Mouse (Mus musculus) heart, adult 9 months (tissue): Measurements from ENCODE around the gene Smndc1.
A peak's percentile ranks its signal among the peaks of the same experiment; 100 is the strongest.
"Not testable (repeated sequence)": the region's sequence is repeated elsewhere in the genome, so short reads cannot be mapped to it uniquely, and the experiment has no call there.

Experiments used
- DNase-seq, 2 experiments: peaks; one replicate each; pipeline ENCODE4 v3.0.0; 2022; ENCODE audit warnings: low spot score in 2 of 2

Gene Smndc1

DNA sequence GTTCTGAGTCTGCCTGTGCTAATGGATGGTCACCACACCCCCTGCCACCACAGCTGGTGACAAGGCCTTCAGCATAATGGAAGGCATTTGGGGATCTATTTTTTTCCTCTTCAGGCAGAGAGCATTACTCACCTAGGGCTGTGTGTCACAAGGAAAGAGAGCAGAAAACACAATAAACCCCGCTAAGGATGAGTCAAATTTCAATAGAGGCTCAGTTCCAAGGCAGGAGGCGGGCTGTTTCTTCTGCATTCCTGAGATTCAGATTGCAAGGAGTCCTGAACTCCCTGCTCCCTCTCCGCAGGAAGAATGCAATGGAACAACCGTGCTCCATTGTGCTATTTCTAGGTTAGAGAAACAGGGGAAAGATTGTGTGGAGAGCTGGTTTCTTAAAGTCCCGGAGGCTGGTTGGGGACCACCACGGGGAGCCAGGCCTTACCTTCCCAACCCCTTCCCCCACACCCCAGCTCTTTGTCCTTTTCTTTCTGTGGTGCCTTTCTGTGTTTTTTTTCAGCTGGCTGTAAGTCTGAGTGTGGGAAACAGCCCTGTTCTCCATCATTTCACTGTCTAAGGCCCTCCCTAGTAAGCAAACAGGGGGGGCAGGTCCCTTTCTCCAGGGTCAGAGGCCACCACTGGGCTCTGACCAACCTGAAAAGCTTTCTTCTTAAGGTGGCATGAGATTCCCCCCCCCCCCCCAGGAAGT, 21.9 kb upstream of the Smndc1 start:
- no peak for DNase-seq

DNA sequence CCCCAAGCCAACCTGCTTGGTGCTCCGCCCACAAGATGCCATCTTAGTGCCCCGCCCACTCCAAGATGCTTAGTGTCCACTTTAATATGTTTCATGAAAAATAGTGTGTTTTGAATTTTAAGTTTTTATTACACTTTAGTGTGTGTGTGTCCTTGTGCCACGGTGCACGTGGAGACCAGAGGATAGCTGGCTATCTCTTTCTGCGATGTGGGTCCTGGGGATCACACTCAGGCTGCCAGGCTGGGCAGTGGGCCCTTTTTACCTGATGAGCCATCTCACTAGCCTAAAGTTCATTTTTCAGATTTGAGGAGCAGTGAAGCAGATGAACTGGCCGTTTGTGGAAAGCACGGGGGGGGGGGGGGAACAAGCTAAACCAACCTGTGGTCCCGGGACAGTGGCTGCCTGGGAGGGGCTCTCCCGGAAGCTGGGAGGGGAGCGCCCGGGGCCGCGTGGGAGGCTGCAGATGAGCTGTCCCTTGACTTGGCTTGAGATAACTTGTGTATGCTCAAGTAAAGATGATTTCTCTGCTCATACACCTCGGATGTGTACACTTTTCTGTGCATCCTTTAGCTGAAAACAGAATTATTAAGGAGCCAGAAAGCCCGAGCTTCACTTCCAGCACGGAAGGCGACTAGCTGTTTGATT, 19.4 kb upstream of the Smndc1 start:
- DNase-seq: no peak

GRCm38 (mm10) chr19:53408398-53408797, 18.0 kb upstream of the Smndc1 start:
- DNase-seq: no peak

- DNase-seq: no peak
Measured at GRCm38 (mm10) chr19:53407350-53407749, 17.0 kb upstream of the Smndc1 start.

DNA sequence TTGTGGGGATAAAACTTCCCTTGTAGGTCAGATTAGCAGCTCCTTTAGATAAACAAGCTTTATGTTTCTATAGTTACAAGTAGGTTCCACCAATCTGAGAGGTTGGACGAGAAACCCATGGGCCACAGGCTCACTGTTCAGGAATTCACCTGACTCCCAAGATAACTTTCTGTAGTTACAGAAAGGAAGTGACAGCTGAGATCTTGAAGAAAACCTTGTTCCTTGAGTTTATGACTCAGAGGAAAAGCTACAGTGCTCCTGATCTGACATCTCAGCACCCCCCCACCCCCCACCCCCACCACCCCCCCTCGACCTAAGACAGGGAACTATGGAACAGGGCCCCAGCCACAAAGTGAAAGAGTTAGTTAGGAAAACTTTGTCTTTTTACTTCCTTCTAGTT, 15.4 kb upstream of the Smndc1 start:
- DNase-seq: no peak

DNA sequence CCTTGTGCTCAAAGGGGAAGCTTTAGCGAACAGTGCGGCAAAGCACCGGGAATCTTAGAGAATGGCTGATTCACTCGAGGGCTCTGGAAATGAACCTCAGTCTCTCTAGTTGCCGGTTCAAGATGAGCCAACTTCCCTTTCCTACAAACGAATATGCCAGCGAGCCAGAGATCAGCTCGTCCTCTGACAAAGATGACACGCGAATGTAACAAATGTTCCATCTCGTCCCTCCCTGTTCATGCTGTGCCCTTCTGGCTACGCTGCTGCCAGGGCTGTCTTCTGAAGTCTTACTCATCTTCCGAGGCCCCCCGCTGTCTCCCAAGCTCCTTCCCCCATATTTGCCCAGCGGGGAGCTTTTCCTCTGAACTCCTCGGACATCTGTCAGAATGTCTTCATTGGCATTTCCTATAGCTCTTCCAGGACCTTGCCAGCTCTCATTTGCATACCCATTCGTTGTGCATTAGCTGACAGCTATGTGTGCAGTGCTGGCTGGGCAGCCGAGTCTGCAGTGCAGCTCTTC, 14.5 kb upstream of the Smndc1 start:
- no peak for DNase-seq

DNA sequence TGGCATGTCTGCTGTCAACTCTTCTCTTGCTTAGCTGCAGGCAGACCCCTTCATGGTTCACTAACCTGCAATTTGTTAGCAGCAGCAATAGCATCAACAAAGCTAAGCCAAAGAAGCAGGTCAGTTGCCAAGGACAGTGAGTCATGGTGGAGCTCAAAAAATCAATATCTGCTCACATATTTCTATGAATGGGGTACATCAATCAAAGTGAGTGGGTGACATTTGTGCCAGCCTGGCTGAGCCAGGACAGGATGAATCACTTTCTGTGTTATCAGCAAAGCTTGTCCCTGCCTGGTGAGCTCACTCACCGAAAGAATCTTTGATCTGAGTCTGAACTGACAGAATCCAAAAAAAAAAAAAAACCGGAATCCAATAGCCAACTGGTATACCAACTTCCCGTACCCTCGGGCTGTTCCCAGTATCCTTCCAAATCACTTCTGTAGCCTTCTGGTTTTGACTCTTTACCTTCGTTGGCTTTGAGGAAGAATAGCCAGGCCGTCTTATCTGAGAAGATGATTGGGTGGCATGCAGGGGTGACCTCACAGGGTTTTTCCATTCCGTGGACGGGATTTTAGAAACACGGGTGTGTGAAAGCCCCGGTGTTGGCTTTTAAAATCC, 13.9 kb upstream of the Smndc1 start:
- no peak for DNase-seq

GRCm38 (mm10) chr19:53402741-53403432, 12.5 kb upstream of the Smndc1 start:
- DNase-seq: no peak

GRCm38 (mm10) chr19:53400332-53401110, 10.1 kb upstream of the Smndc1 start:
- DNase-seq: no peak

DNA sequence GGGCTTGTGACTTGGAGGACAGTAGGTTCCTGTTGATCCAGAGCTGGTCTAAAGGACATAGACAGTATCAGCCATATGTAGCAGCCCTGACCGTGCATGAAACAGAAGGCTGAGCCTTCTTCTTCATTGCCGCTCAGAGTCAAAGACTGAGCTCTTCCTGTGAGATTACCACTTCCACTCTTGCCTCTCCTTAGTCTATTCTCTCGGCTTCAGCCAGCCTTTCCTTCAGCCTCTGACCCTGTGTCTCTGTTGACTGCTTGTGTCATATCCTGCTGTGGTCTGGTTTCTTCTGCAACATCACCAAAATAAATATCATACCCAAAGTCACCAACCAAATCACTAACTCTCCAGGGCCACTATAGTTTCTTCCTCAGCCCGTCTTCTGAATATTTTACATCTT, 8.8 kb upstream of the Smndc1 start:
- no peak for DNase-seq

DNA sequence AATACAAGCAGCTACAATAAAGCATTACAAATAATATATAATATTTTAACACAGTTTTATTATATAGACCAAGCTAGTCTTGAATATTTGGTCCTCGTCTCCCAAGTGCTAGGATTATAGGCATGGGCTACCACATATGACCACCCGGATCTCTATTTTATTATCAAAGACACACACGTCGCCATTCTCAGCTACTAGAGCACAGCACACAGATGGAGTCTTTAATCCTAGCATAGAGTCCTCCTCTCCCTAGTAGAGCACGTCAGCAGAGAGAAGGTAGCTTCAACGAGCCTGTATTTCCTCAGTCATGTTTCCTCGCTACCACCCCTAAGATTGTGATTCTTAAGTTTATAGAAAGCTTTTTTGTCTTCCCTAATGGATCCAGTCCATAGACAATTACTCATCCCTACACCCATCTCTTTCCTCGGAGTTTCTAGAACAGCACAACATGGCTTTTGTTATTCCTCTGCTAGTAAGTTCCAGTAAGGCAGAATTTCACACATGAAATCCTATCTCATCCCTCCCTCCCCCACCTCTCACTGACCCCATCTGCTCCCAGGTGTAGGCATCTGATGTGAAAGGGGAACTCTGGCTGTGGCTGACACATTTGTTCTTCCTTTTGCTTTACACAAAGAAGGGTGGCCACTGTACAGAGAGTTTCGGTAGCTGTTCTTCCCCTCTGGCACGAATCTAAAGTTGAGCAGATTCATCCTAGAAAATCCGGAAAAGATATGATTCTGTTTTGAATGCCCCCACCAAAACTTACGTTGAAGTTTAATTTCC, 7.3 kb upstream of the Smndc1 start:
- no peak for DNase-seq

DNA sequence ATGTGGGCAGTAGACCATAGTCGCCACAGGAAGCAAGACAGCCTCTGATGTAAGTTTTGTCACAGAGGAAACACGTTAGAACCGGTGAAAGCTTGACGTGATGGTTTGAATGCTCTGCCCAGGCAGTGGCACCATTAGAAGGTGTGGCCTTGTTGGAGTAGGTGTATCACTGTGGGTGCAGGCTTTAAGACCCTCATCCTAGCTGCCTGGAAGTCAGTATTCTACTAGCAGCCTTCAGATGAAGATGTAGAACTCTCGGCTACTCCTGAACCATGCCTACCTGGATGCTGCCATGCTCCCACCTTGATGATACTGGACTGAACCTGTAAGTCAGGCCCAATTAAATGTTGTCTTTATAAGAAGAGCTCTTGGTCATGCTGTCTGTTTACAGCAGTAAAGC, 5.4 kb upstream of the Smndc1 start:
- not testable (repeated sequence) for DNase-seq

- not testable (repeated sequence) for DNase-seq
Measured at GRCm38 (mm10) chr19:53394956-53395355, 4.6 kb upstream of the Smndc1 start.

DNA sequence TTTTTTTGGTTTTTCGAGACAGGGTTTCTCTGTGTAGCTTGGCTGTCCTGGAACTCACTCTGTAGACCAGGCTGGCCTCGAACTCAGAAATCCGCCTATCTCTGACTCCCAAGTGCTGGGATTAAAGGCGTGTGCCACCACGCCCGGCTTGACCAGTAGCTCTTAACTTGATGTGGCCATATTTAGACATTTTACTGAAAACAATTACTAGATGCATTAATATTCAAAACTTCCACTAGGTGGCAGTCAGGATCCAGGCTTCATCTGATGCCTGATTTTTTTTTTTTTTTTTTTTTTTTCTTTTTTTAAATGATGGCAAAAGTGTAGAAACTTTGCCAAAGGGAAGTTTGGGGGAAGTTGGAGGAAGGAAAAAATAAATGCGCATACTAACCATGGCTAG, 4.2 kb upstream of the Smndc1 start:
- DNase-seq: peak; percentile 42 to 55

DNA sequence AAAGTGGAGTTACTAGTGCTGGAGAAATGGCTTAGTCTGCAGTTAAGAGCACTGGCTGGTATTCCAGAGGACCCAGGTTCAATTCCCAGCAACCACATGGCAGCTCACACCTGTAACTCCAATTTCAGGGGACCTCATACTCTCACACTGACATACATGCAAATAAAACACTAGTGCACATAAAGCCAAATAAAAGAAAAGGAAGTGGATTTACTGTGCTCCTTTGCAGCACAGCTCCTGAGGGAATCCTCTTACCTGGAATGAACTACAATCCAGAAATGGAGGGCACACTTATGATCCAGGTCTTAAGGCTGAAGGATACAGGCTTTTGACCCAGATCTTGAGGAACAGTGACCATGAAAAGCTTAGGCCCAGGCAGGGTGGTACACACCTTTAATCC, 3.3 kb upstream of the Smndc1 start:
- no peak for DNase-seq

DNA sequence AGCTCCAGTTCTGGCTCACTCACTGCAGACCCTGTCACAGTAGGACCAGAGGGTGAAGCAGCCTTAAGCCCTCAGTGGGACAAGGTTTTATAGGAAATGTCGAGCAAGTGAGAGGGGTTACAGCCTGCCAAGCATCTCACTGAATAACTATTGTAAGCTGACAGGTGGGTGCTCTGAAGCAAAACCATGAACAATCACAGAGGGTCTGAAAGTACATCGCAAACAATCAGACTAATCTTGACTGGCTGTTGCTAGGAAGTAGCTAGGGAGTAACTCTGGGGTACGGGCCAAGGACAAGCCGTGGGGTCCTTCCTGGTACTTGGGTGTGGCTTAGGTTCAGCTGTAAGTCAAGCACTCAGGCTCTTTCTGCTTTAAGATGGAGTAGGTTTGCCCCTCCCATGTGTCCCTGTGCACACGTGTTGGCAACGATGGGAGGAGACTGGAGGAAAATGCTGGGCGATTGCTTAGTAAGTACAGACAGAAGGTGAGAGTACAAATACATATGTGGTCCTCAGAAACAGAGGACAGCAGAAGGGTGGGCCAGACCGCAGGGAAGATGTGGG, 2.5 kb upstream of the Smndc1 start:
- DNase-seq: no peak

DNA sequence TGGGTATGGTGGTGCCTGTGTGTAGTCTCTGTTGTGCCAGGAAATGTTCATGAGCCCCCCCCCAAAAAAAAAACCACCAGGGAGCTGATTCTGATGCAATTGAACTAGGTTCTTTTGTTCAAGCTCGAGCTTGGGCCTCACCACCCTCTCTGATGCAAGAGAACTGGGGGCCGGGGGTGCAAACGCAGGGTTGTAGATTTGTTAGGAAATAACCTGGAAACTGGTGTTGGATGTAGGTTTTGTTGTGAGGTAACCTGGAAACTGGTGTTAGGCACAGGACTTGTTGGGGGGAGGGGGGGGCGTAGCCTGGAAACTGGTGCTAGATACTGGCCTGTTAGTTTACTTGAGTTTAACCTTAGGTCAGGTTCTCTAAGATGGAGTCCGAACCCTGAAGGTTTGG, 1.4 kb upstream of the Smndc1 start:
- DNase-seq: no peak

GRCm38 (mm10) chr19:53391386-53391785, 1.0 kb upstream of the Smndc1 start:
- DNase-seq: no peak

DNA sequence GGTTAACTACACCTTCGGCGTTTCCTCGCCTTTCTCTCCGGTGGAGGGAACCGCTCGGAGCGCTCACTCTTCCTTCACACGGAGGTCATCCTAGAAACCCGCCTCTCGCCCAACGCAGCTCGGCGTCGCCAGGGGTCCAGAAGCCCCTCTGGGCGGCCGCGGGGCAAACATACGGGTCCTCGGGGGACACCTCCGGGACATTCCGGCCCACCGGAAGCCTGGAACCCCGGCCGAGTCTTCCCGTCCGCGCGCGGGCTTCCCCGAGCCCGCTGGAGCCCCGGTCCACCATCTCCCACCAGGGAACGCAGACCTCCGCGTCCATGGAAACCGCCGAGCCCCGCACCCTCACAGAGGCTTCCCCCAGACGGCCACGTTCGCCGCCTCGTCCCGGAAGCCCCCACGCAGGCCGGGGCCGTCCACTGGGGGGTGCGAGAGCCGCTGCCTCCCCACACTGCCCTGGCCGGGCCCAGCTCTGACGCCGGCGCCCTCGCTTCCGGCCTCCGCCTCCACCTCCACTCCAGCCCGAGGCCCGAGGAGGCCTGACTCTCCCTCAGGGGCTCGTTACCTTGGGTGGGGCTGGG, 437 bp downstream of the Smndc1 start:
- DNase-seq: no peak

- DNase-seq: no peak
Measured at GRCm38 (mm10) chr19:53389417-53389816, 961 bp downstream of the Smndc1 start.
